Mouse (Mus musculus): Measurements from ENCODE around the gene Abhd2. TPM values are rescaled to one million over a fixed set of nuclear protein-coding genes. Genes with fewer than 3 reads are reported as not detected.

Gene Abhd2
- total RNA-seq, 1 experiment from 2014 or later: 39.1 TPM

- peak in 1 of 2 experiments; percentile 20; a peak in 1 of 4 replicates for ATAC-seq (replicated peaks in 1 of 2; ENCODE audit: insufficient read depth in 1 of 2, low FRiP score in 2 of 2, low TSS enrichment in 1 of 2, low read depth in 1 of 2, poor library complexity in 2 of 2, severe bottlenecking in 2 of 2)
These were observed 73.6 kb downstream of the Abhd2 start for GRCm38 (mm10) chr7:79346555-79347075.

- ATAC-seq (replicated peaks in 1 of 2; ENCODE audit: insufficient read depth in 1 of 2, low FRiP score in 2 of 2, low TSS enrichment in 1 of 2, low read depth in 1 of 2, poor library complexity in 2 of 2, severe bottlenecking in 2 of 2): no peak
These were observed 74.3 kb downstream of the Abhd2 start for GRCm38 (mm10) chr7:79347108-79347813.

GRCm38 (mm10) chr7:79348816-79349215 is 75.8 kb downstream of the Abhd2 start:
- no peak for ATAC-seq (replicated peaks in 1 of 2; ENCODE audit: insufficient read depth in 1 of 2, low FRiP score in 2 of 2, low TSS enrichment in 1 of 2, low read depth in 1 of 2, poor library complexity in 2 of 2, severe bottlenecking in 2 of 2)

- ATAC-seq (replicated peaks in 1 of 2; ENCODE audit: insufficient read depth in 1 of 2, low FRiP score in 2 of 2, low TSS enrichment in 1 of 2, low read depth in 1 of 2, poor library complexity in 2 of 2, severe bottlenecking in 2 of 2): peak; percentile 70 to 72
These were observed 76.9 kb downstream of the Abhd2 start for GRCm38 (mm10) chr7:79349738-79350386.

GRCm38 (mm10) chr7:79358350-79359182 is 85.6 kb downstream of the Abhd2 start:
- peak; percentile 58 for ATAC-seq (replicated peaks in 1 of 2; ENCODE audit: insufficient read depth in 1 of 2, low FRiP score in 2 of 2, low TSS enrichment in 1 of 2, low read depth in 1 of 2, poor library complexity in 2 of 2, severe bottlenecking in 2 of 2)

- ATAC-seq (replicated peaks in 1 of 2; ENCODE audit: insufficient read depth in 1 of 2, low FRiP score in 2 of 2, low TSS enrichment in 1 of 2, low read depth in 1 of 2, poor library complexity in 2 of 2, severe bottlenecking in 2 of 2): no peak
These were observed 86.1 kb downstream of the Abhd2 start for GRCm38 (mm10) chr7:79359183-79359435.

- ATAC-seq (replicated peaks in 1 of 2; ENCODE audit: insufficient read depth in 1 of 2, low FRiP score in 2 of 2, low TSS enrichment in 1 of 2, low read depth in 1 of 2, poor library complexity in 2 of 2, severe bottlenecking in 2 of 2): no peak
These were observed 87.1 kb downstream of the Abhd2 start for GRCm38 (mm10) chr7:79360056-79360455.

GRCm38 (mm10) chr7:79362208-79362607 is 89.2 kb downstream of the Abhd2 start:
- ATAC-seq (replicated peaks in 1 of 2; ENCODE audit: insufficient read depth in 1 of 2, low FRiP score in 2 of 2, low TSS enrichment in 1 of 2, low read depth in 1 of 2, poor library complexity in 2 of 2, severe bottlenecking in 2 of 2): no peak

GRCm38 (mm10) chr7:79362830-79363229 is 89.8 kb downstream of the Abhd2 start:
- ATAC-seq (replicated peaks in 1 of 2; ENCODE audit: insufficient read depth in 1 of 2, low FRiP score in 2 of 2, low TSS enrichment in 1 of 2, low read depth in 1 of 2, poor library complexity in 2 of 2, severe bottlenecking in 2 of 2): no peak

- ATAC-seq (replicated peaks in 1 of 2; ENCODE audit: insufficient read depth in 1 of 2, low FRiP score in 2 of 2, low TSS enrichment in 1 of 2, low read depth in 1 of 2, poor library complexity in 2 of 2, severe bottlenecking in 2 of 2): peak; percentile 82 to 85
These were observed 90.5 kb downstream of the Abhd2 start for GRCm38 (mm10) chr7:79363370-79364043.

- ATAC-seq (replicated peaks in 1 of 2; ENCODE audit: insufficient read depth in 1 of 2, low FRiP score in 2 of 2, low TSS enrichment in 1 of 2, low read depth in 1 of 2, poor library complexity in 2 of 2, severe bottlenecking in 2 of 2): no peak
These were observed 95.7 kb downstream of the Abhd2 start for GRCm38 (mm10) chr7:79368664-79369063.

- ATAC-seq (replicated peaks in 1 of 2; ENCODE audit: insufficient read depth in 1 of 2, low FRiP score in 2 of 2, low TSS enrichment in 1 of 2, low read depth in 1 of 2, poor library complexity in 2 of 2, severe bottlenecking in 2 of 2): no peak
These were observed 96.4 kb downstream of the Abhd2 start for GRCm38 (mm10) chr7:79369416-79369815.

GRCm38 (mm10) chr7:79371321-79371879 is 98.4 kb downstream of the Abhd2 start:
- ATAC-seq (replicated peaks in 1 of 2; ENCODE audit: insufficient read depth in 1 of 2, low FRiP score in 2 of 2, low TSS enrichment in 1 of 2, low read depth in 1 of 2, poor library complexity in 2 of 2, severe bottlenecking in 2 of 2): peak; percentile 90 to 93

- ATAC-seq (replicated peaks in 1 of 2; ENCODE audit: insufficient read depth in 1 of 2, low FRiP score in 2 of 2, low TSS enrichment in 1 of 2, low read depth in 1 of 2, poor library complexity in 2 of 2, severe bottlenecking in 2 of 2): no peak
These were observed 101.0 kb downstream of the Abhd2 start for GRCm38 (mm10) chr7:79374017-79374416.

- no peak for ATAC-seq (replicated peaks in 1 of 2; ENCODE audit: insufficient read depth in 1 of 2, low FRiP score in 2 of 2, low TSS enrichment in 1 of 2, low read depth in 1 of 2, poor library complexity in 2 of 2, severe bottlenecking in 2 of 2)
These were observed 102.6 kb downstream of the Abhd2 start for GRCm38 (mm10) chr7:79375594-79375993.

GRCm38 (mm10) chr7:79376516-79377275 is 103.7 kb downstream of the Abhd2 start:
- ATAC-seq (replicated peaks in 1 of 2; ENCODE audit: insufficient read depth in 1 of 2, low FRiP score in 2 of 2, low TSS enrichment in 1 of 2, low read depth in 1 of 2, poor library complexity in 2 of 2, severe bottlenecking in 2 of 2): peak; percentile 12 to 29; a peak in 1 of 4 replicates
